Mouse (Mus musculus): ENCODE measurements around the gene Gsdma3.

GRCm38 (mm10) chr11:98606763-98607162 is 19.4 kb upstream of the Gsdma3 start:
- TF ChIP-seq CTCF (IDR thresholded peaks at IDR 0.05; ENCODE audit: borderline replicate concordance, control insufficient read depth, extremely low read depth, insufficient read depth, low read length, poor library complexity) = no peak
- no peak for TF ChIP-seq POLR2A (IDR thresholded peaks at IDR 0.05; ENCODE audit: control insufficient read depth, extremely low read depth, insufficient read depth, low read length, poor library complexity)
